Mouse (Mus musculus): ENCODE data around the gene Hypk.

Gene Hypk

DNA sequence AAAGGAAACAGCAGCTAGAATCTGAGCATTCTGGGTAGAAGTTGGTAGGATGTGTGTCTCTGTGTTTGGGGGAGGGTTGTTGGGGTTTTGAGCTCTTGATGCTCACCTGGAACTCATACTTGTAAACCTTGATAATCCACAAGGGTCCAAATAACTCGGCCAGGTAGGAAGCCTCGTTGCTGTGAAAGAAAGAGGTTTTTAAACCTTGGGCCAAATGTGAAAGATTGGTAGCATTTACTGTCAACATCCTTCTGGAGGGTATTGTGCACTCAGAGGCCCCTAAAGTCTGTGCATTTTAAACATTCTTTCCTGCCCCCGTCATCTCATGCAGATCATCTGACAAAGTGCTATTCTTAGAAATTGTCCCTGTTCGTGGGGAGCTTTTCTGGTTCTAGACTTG, at the start of gene Hypk:
Gene Hypk (plus strand): TSS at position 301 of the 400 bp plus-strand sequence.
- no peak for DNase-seq (ENCODE audit: extremely low spot score, low read depth, low spot score)

DNA sequence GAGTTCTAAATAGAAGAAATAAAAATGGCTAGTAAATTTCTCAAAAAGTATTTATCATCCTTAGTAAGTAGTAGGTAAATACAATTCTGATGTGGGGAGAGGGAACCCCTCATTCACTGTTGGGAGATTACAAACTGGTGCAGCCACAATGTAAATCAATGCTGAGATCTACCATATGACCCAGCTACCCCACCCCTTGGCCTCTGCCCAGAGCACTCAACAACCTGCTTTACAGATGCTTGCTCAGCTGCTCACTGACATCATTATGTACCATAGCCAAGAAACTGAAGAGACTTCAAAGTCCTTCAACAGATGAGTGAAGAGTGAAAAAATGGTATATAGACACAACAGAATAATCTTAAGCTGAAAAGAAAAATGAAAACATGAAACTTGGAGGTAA, 49.8 kb upstream of the Hypk start:
- no peak for DNase-seq (ENCODE audit: extremely low spot score, low read depth, low spot score)

DNA sequence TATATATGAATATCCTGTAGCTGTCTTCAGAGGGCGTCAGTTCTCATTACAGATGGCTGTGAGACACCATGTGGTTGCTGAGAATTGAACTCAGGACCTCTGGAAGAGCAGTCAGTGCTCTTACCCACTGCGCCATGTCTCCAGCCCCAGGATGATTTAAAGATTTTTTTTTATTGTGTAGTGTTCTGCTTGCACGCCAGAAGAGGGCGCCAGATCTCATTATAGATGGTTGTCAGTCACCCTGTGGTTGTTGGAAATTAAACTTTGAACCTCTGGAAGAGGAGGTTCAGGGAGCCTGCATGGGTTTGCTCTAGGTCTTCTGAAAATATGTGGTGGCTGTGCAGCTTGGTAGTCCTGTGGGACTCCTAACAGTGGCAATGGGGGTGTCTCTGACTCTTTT, 44.9 kb upstream of the Hypk start:
- no peak for DNase-seq (ENCODE audit: extremely low spot score, low read depth, low spot score)

DNA sequence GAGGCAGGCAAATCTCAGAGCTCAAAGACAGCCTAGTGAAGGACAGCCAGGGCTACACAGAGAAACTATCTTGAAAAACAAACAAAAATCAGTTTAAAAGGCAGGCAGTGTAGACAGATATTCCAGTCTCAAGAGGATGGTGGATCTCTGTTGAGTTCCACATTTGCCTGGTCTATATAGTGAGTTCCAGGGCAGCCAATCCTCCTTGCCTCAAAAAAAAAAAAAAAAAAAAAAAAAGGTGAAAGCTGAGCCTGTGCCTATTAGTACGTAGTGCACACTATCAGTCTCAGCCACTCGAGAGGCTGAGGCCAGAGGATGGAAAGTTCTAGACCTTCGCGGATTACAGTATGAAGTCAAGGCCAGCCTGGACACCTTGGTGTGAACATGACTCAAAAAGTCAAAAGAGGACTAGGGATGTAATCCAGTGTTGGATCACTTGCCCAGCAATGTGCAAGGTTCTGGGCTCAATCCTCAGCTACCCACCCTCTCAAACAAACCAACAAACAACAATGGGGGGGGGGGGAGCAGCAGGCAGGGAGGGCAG, 40.2 kb upstream of the Hypk start:
- DNase-seq (ENCODE audit: extremely low spot score, low read depth, low spot score): no peak

DNA sequence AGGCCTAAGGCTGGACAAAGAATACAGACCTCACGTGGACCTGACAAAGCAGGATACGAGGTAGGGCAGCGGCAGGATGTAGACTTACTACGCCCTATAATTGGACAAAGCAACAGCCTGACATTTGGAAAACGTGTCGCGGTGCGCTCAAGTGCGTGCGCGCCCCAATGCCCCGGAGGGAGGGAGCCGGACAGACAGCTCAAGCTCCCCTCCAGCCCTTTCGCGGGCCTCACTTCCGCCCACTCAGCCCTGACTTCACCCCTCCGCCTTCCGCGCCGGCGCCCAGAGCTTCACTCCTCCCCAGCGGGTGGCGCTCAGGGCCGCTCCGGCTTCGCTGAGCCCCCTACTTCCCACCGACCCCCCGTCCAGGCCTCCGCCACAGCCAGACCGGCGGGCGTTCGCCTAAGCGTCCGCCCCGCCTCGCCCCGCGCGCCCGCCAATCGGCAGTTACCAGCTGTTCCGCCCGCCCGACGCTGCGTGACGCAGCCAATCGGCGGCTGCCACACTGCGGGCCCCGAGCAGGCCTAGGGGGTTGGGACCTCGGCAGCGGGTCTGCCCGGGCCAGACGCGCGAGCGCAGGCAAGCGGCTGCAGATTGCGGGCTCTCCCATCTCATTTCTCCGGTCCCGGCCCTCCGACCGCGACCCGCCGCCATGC, 39.6 kb upstream of the Hypk start, which contains the start of the genes Pdia3 and Catsper2:
Gene Pdia3 (plus strand): TSS at position 389 of the 656 bp plus-strand sequence.
Gene Catsper2 (minus strand): TSS at position 406 of the 656 bp plus-strand sequence.
- DNase-seq (ENCODE audit: extremely low spot score, low read depth, low spot score): peak; percentile 66

DNA sequence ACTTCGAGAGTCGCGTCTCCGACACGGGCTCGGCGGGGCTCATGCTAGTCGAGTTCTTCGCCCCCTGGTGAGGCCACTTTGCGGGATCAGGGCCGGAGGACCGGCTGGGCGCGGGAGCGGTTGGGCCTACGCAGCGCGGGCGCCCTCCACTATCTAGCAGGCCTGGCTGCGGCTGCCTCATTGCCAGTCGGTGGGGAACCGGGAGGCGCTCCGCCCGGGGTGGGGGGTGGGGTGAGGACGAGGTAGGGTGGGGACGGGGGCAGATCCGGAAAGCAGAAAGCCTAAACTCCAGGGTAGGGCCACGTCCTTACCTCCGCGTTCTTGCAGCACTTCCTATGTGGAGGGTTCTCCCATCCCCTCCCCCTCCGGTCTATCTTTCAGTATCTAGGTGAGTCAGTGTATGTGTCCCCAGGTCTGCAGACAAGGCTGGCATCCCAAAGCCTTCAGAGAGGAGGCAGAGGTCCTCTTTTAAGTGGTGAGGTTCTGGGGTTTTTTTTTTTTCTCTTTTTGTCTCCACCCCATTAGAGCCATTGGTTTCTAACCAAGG, 38.9 kb upstream of the Hypk start:
- no peak for DNase-seq (ENCODE audit: extremely low spot score, low read depth, low spot score)

DNA sequence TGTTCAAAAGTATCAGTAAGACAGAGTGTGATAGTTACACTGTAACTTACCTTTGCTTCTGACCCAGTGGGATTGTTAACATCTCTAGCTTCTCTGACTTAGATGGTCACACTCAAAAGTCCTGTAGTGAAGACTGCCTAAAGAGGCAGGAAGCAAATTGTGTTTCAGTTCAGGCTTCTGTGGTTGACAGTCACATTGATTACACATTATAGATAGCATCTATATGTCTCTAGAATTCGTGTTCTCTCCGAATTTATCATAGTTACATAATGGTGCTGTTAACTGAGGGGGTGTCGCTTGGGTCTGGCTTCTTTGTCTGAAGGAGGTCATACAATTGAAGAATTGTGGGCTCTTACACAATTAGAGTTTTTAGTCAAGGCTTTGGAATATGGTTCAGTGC, 38.0 kb upstream of the Hypk start:
- no peak for DNase-seq (ENCODE audit: extremely low spot score, low read depth, low spot score)

DNA sequence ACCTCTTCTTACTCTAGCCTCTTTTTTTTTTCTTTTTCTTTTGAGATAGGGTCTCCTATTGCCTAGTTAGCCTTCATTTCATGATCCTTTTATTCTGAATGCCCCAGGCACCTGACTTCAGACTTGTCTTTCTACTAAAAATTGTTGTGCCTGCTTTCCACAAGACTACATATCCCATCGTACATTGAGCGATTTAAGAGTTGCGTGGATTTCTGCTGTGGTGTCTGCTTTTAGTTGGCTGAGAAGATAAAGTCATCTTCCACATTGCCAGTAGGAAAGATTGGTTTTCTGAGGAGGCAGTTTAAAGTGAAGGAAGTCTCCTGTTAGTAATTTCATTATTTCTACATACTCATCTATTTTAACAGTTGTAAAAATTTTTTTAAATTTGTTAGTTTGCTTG, 37.5 kb upstream of the Hypk start:
- no peak for DNase-seq (ENCODE audit: extremely low spot score, low read depth, low spot score)

DNA sequence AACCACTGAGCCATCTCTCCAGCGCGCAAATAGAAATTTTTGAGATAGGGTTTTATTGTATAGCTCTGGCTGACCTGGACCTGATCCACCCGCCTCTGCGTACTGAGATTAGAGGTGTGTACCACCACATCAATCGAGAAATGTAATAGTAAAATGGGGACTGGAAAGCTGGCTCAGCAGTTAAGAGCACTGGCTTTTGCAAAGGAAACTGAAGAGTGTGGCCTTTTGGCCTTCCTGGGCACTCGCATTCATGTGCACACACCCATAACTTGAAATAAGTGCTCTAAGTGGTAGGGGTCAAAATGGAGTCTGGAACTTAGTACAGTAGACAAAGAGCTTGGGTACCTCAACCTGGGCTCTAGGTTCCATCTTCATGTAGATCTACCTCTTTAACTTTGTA, 36.7 kb upstream of the Hypk start:
- no peak for DNase-seq (ENCODE audit: extremely low spot score, low read depth, low spot score)

DNA sequence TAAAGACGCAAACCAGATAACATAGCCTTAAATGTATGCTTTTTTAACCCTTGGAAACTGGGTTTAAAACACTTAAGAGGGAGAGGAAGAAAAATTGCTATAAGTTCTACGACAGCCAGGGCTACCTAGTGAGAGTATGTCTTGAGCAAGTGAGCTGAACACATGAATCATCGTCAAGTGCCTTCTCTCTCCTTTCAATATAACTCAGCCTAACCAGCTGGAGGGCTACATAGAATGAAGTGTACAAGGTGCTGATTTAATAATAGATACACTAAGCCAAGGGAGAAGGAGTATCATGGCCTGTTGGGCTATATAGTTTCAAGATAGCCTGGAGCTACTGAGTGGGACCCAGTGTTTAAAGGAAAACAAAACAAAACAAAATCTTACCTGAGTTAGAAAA, 34.6 kb upstream of the Hypk start:
- DNase-seq (ENCODE audit: extremely low spot score, low read depth, low spot score): no peak

DNA sequence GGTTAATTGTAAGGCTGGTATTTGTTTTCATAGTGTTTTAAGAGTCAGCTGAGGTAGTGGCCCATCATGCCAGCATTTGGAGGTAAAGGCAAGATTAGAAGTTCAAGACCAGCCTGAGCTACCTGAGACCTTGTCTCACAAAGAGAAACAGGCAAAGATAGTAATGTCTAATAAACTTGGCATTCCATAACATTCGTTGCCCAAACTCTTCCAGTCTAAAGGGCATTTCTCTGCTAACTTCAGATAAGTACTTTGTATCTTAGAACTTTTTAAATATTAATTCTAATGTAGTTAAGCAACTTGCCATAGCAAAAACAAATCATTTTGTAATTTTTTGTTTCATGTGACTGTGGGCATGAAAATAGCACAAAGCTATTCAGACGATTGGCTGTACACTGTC, 29.9 kb upstream of the Hypk start:
- no peak for DNase-seq (ENCODE audit: extremely low spot score, low read depth, low spot score)

DNA sequence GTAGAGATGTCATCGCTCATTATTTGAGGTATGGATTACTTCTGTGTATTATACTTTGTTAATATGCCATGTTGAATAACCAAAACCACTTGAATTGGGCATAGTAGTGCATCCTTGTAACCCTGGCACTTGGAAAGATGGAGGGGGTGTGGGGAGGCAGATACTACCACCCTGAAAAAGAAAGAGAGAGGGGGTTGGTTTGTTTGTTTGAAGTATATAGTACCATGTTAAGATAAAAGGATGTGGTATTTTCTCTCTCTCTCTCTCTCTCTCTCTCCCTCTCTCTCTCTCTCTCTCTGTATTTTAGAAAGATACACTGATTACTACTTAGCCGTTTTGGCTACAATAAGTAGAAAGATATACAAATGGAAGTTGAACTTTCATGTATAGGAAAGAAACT, 27.2 kb upstream of the Hypk start:
- no peak for DNase-seq (ENCODE audit: extremely low spot score, low read depth, low spot score)

DNA sequence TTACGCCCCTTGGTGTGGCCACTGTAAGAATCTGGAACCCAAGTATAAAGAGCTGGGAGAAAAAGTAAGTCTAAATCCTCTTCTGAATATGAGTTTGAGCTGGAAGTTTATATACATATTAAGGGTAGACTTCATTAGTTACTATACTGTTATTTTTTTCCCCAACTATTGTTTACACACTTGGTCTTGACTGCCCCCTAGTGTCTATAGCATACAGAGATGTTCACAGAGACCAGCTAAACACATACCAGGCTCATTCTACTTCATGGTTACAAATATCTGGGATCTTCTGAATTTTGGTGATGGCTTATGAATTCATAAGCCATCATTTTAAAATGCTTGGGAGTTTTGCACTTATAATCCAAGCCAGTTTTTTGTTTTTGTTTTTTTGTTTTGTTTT, 18.2 kb upstream of the Hypk start:
- no peak for DNase-seq (ENCODE audit: extremely low spot score, low read depth, low spot score)

DNA sequence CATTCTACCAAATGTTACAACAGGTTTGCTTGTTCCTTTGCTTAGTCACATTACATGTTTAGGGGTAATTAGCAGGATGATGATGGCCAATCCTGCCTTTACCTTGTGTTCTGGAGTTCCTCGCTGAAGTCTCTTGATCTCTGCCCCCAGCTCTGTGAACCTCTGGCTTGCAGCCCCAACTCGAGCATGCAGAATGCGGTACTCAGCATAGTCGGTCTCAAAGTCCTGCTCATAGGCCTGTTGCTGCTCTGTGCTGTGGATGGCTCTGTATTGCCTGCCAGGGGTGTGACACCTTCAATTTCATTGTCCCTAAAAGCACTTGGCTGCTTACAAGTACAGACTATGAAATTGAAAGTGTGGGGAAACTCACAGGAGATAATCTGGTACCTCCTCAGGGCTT, 13.3 kb upstream of the Hypk start:
- DNase-seq (ENCODE audit: extremely low spot score, low read depth, low spot score): no peak

DNA sequence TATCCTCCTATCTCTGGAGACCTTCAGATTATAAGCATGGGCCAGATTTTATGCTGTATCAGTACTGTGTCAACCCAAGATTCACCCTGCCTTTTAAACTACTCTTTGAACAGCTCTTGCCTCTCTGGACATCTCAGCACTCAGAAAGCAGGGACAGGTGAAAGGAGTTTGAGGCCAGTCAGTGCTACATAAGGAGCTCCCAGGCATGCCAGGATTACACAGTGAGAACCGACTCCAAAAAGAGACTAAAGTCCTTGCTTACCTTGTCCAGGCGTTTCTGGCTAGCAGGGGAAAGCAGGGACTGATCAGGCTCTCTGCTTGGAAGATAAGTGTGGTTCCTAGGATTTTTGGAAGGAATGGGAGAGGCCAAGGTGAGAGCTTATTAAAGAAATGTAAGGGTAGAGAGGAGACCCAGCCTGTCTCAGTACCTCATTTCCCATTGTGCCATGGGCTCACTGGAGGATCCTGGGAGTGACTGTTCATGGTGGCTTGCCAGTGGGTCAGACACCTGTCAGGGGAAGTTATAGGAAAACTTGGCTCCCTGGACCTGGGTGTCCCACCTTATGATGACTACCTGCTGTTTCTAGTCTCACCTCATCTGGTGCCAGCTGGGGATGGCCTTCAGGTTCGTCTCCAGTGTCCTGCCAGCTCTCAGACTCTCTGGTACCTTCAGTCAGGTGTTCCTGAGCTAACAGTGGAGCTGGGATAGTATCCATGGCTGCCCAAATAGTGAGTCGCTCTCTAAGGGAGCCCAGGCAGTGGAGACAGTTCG, 12.1 kb upstream of the Hypk start:
- DNase-seq (ENCODE audit: extremely low spot score, low read depth, low spot score): no peak

DNA sequence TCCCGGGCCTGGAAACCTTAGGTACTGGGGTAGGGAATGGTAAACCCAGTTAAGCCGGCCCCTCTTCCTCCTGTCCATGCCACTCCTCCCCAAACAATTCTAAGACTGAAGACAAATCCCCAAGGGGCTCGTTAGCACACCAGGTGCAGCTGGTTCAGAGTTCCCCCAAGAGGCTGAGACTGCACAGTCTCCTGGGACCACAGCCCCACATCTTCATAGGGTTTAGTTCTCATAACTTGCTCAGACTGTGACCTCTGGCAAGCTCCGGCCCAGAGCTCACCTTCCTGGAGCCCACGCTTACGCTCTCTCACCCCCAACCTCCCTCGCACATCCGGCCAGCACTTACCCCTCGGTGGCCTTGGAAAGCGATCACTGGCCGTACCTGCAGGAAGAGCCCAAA, 11.3 kb upstream of the Hypk start:
- no peak for DNase-seq (ENCODE audit: extremely low spot score, low read depth, low spot score)

DNA sequence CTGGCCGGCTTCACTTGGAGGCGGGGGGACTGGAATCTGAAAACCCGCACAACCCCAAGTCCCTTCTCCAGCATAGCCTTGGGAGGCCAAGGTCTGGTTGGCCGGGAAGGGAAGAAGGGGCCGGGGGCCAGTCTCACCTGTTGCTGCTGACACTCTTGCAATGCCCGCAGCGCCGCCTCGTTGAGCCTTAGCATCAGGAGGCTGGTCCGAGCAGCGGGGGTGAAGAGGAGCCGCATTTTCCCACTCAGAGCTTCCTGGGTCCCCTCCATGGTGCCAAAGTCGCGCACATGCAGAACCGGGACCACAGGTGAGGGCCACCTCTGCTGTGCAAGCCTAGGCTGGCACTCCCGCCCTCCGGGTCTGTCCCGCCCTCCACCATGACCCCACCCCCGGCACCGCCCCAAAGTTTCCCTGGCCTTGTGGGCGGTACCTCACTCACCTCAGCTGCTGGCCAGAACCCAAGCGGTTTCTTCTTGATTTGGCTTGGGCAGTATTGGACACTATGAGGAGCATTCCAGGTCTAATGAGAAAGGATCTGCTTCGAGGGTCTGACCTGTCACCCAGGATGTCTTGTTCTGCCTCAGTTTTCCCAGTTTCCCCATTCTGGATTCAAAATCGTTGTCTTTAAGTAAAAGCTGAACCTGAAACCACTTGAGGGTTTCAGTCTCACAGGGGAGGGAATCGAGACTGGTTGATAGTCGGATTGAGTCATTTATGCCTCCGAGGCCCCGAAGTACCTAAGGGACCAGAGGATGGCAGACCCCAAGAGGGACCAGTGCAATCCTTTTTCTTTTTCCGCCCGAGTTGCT, 10.6 kb upstream of the Hypk start:
- DNase-seq (ENCODE audit: extremely low spot score, low read depth, low spot score): no peak

DNA sequence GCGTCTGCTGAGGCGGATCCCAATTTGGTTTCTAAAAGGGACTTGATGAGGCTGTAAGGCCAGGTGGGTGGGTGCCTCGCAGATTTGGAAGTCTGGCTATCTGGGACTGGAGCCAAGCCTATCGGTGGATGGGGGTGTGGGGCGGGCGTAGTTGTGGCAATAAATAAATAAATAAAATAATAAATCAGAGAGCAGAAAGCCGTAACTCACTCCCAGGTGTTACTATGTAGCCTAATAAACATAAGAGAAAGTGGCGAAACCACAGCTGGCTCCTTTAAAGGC, 10.1 kb upstream of the Hypk start:
- DNase-seq (ENCODE audit: extremely low spot score, low read depth, low spot score): no peak

DNA sequence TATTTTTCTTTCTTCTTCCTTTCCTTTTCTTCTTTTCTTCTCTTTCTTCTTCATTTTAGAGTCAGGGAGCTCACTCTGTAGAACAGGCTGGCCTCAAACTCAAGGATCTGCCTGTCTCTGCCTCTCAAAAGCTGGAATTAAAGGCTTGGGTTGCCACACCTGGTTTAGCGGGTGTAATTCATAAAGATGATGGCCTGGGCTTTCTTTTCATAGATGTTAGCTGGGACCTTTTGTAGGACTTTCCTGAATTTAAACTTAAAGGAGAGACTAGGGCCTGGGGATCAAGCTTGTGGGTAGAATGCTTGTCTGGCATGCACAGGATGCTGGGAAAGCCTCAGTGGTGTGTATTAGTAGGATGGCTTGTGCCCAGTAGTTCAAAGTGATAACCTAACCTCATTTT, 8.9 kb upstream of the Hypk start, which contains the start of gene Ell3:
Gene Ell3 (minus strand): TSS at position 101 of the 400 bp plus-strand sequence.
- no peak for DNase-seq (ENCODE audit: extremely low spot score, low read depth, low spot score)

DNA sequence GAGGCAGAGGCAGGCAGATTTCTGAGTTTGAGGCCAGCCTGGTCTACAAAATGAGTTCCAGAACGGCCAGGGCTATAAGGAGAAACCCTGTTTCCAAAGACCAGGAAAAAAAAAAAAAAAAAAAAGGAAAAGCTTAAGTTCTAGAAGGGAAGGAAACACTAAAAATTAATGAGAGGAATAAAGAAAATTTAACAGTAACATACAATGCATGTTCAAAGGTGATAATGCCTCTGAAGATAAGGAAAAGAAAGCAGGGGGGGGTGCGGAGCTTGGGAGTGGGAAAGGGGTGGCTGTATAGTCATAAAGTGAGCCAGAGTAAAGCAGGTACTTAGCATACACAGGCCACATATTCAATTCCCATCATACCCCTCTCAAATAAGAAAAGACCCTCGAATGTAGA, 8.0 kb upstream of the Hypk start:
- no peak for DNase-seq (ENCODE audit: extremely low spot score, low read depth, low spot score)

DNA sequence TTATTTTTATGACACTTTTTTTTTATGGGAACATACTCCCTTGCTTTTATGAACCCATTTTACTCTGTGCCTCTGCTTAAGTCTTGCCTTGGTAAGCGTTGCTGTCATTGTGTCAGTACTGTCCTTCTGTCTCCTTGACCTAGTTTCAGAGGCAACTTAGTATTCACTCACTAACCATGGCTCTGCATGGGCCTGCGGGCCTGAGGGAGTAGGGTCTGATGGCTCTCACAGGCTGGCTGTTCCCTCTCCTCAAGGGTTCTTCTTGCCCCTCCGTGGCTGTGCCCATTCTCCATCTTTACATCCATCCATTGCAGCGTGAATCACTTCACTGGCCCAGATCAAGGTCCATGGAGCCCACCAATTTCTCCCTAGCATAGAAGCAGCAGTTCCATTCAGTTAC, 6.6 kb upstream of the Hypk start:
- no peak for DNase-seq (ENCODE audit: extremely low spot score, low read depth, low spot score)
